ENCODE assay signal across 14 mouse cellular contexts in genomic region chr2:61071025-61071424, GRCm38 (mm10).
DNase-seq lines count a peak whose midpoint lies in the region; ATAC-seq and TF ChIP-seq lines count a peak whose summit lies in the region.
"Had no signal": no experiment of that assay in that cellular context is flagged by ENCODE, and none has a peak within 500 bp of the region (broad histone marks: within the 10 kb centered on the region; RNA-seq: fewer than 3 reads in every experiment).

No protein-coding gene starts in this region.

- H3K9me3 ChIP-seq in intestine, embryonic 15.5 days, result no peaks in the 10 kb centered on the region
- H3K9me3 ChIP-seq in intestine, postnatal 0 days (ENCODE audit: control insufficient read depth), result no peaks in the 10 kb centered on the region
- H3K9me3 ChIP-seq in megakaryocyte, embryonic 14.5 days, result no peaks in the 10 kb centered on the region; the same call in 1 of the 2 replicates
- H3K9me3 ChIP-seq: hindbrain, embryonic 12.5 days; limb, embryonic 13.5 days; lung, embryonic 15.5 days had no signal

- ATAC-seq in intestine, embryonic 15.5 days, result 0 out of 2 replicates have a peak, but pooled peaks have one; percentile 20
- no peak for ATAC-seq in intestine, postnatal 0 days
- ATAC-seq in megakaryocyte, adult 5-6 weeks (ENCODE audit: poor library complexity, severe bottlenecking), result no peak
- ATAC-seq: activated CD4-positive, CD25-positive, alpha-beta regulatory T cell, adult 4 months; CD4-positive, CD25-positive, alpha-beta regulatory T cell, adult 4 months had no signal

- no peak for TF ChIP-seq CTCF in intestine, postnatal 0 days (IDR thresholded peaks at IDR 0.05; ENCODE audit: low read depth)

- H3K36me3 ChIP-seq in intestine, embryonic 15.5 days, result no peaks in the 10 kb centered on the region
- no peaks in the 10 kb centered on the region for H3K36me3 ChIP-seq in intestine, postnatal 0 days (ENCODE audit: control insufficient read depth, insufficient read depth)
- H3K36me3 ChIP-seq in megakaryocyte, embryonic 14.5 days (replicated peaks; ENCODE audit: low read length), result no peaks in the 10 kb centered on the region
- H3K36me3 ChIP-seq: hindbrain, embryonic 12.5 days; limb, embryonic 13.5 days; lung, embryonic 15.5 days had no signal

- no peaks in the 10 kb centered on the region for H3K27me3 ChIP-seq in intestine, embryonic 15.5 days (replicated peaks)
- no peaks in the 10 kb centered on the region for H3K27me3 ChIP-seq in intestine, postnatal 0 days (replicated peaks; ENCODE audit: control insufficient read depth, insufficient read depth, low read length)
- H3K27me3 ChIP-seq in megakaryocyte, embryonic 14.5 days (replicated peaks), result no peaks in the 10 kb centered on the region
- H3K27me3 ChIP-seq: hindbrain, embryonic 12.5 days; limb, embryonic 13.5 days; lung, embryonic 15.5 days had no signal

- H3K4me2 ChIP-seq in intestine, embryonic 15.5 days (replicated peaks), result no peak overlapping the region
- no peak overlapping the region for H3K4me2 ChIP-seq in intestine, postnatal 0 days (replicated peaks; ENCODE audit: low read depth)
- H3K4me2 ChIP-seq: hindbrain, embryonic 12.5 days; limb, embryonic 13.5 days; lung, embryonic 15.5 days had no signal

- H3K27ac ChIP-seq in intestine, embryonic 15.5 days, result no peak overlapping the region
- no peak overlapping the region for H3K27ac ChIP-seq in intestine, postnatal 0 days (ENCODE audit: low read depth, low read length)
- H3K27ac ChIP-seq: hindbrain, embryonic 12.5 days; limb, embryonic 13.5 days; lung, embryonic 15.5 days had no signal

- 20% methylated on average over 3 of the region's 3 CpGs for WGBS in intestine, embryonic 15.5 days
- WGBS in intestine, postnatal 0 days, result 25% methylated on average over 3 of the region's 3 CpGs

- no peaks in the 10 kb centered on the region for H3K4me1 ChIP-seq in intestine, embryonic 15.5 days (replicated peaks)
- no peaks in the 10 kb centered on the region for H3K4me1 ChIP-seq in intestine, postnatal 0 days (replicated peaks; ENCODE audit: control insufficient read depth, insufficient read depth, low read length)
- H3K4me1 ChIP-seq in megakaryocyte, embryonic 14.5 days, result peaks cover 17% of the 10 kb centered on the region
- H3K4me1 ChIP-seq: hindbrain, embryonic 12.5 days; limb, embryonic 13.5 days had no signal

- peak; percentile 37 for DNase-seq in fibroblast of lung, adult 2 months (ENCODE audit: low read depth)
- no peak for DNase-seq in ovary, postnatal 36 days (ENCODE audit: low spot score)
- DNase-seq in cerebellum, adult 8-10 months, result no peak
- DNase-seq: kidney, adult 11 months had no signal

- H3K9ac ChIP-seq in intestine, embryonic 15.5 days, result no peak overlapping the region
- H3K9ac ChIP-seq in intestine, postnatal 0 days (ENCODE audit: low read depth, low read length), result no peak overlapping the region
- H3K9ac ChIP-seq: hindbrain, embryonic 12.5 days; limb, embryonic 13.5 days; lung, embryonic 15.5 days had no signal

- H3K4me3 ChIP-seq in intestine, embryonic 15.5 days (replicated peaks), result no peak overlapping the region
- H3K4me3 ChIP-seq in intestine, postnatal 0 days (ENCODE audit: low read depth, low read length), result no peak overlapping the region
- H3K4me3 ChIP-seq in megakaryocyte, embryonic 14.5 days (replicated peaks), result peak overlapping the region; percentile 6
- H3K4me3 ChIP-seq: erythroblast, embryonic 14.5 days; hindbrain, embryonic 12.5 days; limb, embryonic 13.5 days; lung, embryonic 15.5 days had no signal
